Mouse (Mus musculus) lung, postnatal 0 days (tissue): ENCODE measurements around the gene D230025D16Rik.

Source experiments
- CTCF ChIP-seq: IDR thresholded peaks from 2 replicates; pipeline ENCODE4 v1.5.1; 2016; ENCODE audit warnings: antibody characterized with exemption, mild to moderate bottlenecking
- EP300 ChIP-seq: IDR thresholded peaks from 2 replicates; pipeline ENCODE4 v1.6.1; 2016; ENCODE audit warnings: antibody characterized with exemption, mild to moderate bottlenecking, control low read depth

GRCm38 (mm10) chr8:105207675-105208273 lies 17.2 kb upstream of the D230025D16Rik start:
- TF ChIP-seq CTCF (no peak), EP300 (no peak)
